In genomic region chr3:9173643-9174516, GRCm38 (mm10) we compare ENCODE assay signal across 8 mouse cellular contexts.
A peak's percentile ranks its signal among the peaks of the same experiment; 100 is the strongest.
DNase-seq lines count a peak whose midpoint lies in the region; TF ChIP-seq lines count a peak whose summit lies in the region.

No protein-coding gene starts in this region.

- H3ac ChIP-seq in C2C12 (ENCODE audit: control insufficient read depth, insufficient read length, low read depth): no peak overlapping the region

- no peaks in the 10 kb centered on the region for H3K36me3 ChIP-seq in C2C12 (ENCODE audit: control insufficient read depth, insufficient read depth)

- H3K4me3 ChIP-seq in C2C12 (ENCODE audit: insufficient read depth, poor library complexity, severe bottlenecking): no peak overlapping the region

- TF ChIP-seq CTCF in C2C12 (IDR thresholded peaks at IDR 0.05; ENCODE audit: control insufficient read depth, insufficient read depth, insufficient read length): no peak

- no peaks in the 10 kb centered on the region for H3K79me2 ChIP-seq in C2C12 (ENCODE audit: control insufficient read depth, insufficient read depth)

- H3K79me3 ChIP-seq in C2C12 (ENCODE audit: low read depth): no peaks in the 10 kb centered on the region

- no peaks in the 10 kb centered on the region for H3K27me3 ChIP-seq in C2C12 (ENCODE audit: control insufficient read depth, insufficient read depth, insufficient read length)

- peak; percentile 48 for DNase-seq in cerebellum, adult 11 months
- DNase-seq in frontal cortex, adult 2 months (ENCODE audit: extremely low spot score in 1 of 2, low spot score in 1 of 2): peak; percentile 18 to 70
- DNase-seq in heart, postnatal 4 days: peak; percentile 56
- peak; percentile 61 for DNase-seq in layer of hippocampus, adult 11-12 months (ENCODE audit: low spot score)
- DNase-seq in lung, postnatal 10 days: peak; percentile 66
- peak; percentile 37 to 64 for DNase-seq in right cerebral cortex, adult 2 months (ENCODE audit: low spot score in 2 of 2)
- no peak for DNase-seq in embryo, embryonic 10.5 days (ENCODE audit: low spot score)

TF ChIP-seq in C2C12, 6 proteins besides CTCF, POLR2A, EP300 and RAD21:
- TF ChIP-seq CEBPB (IDR thresholded peaks at IDR 0.05; ENCODE audit: low read depth): no peak
- TF ChIP-seq MYOD1 (IDR thresholded peaks at IDR 0.05; ENCODE audit: control insufficient read depth, insufficient read length, low read depth): peak; percentile 55
